9 mouse cellular contexts compared by ENCODE assay signal in genomic region chr1:133353371-133353809, GRCm38 (mm10). TPM values are rescaled to one million over a fixed set of nuclear protein-coding genes. Genes with fewer than 3 reads are reported as not detected.
DNase-seq lines count a peak whose midpoint lies in the region; ATAC-seq and TF ChIP-seq lines count a peak whose summit lies in the region.
"Had no signal": no experiment of that assay in that cellular context is flagged by ENCODE, and none has a peak within 500 bp of the region (broad histone marks: within the 10 kb centered on the region; RNA-seq: fewer than 3 reads in every experiment).

No protein-coding gene starts in this region.

- DNase-seq in 416B (ENCODE audit: low read depth) (peak; percentile 68), Patski (ENCODE audit: low read depth, low spot score) (peak; percentile 24)
- peak; percentile 92 to 94 for DNase-seq in cerebellum, postnatal 10 days
- peak; percentile 68 to 81 for DNase-seq in frontal cortex, postnatal 14 days (ENCODE audit: low spot score in 2 of 2)
- DNase-seq in kidney, postnatal 10 days, result peak; percentile 88
- peak; percentile 81 for DNase-seq in lung, adult 2 months
- DNase-seq in ovary, postnatal 10 days (ENCODE audit: low spot score), result peak; percentile 53
- DNase-seq in thymus, postnatal 14 days, result peak; percentile 82

- CTCF ChIA-PET in Patski (lab: Charles Lee), result interaction anchor here (0.7 to 2.3 kb wide), 23 partner anchors 10 to 254 kb away, joined by 3 to 26 read pairs (median 4); partner anchors contain the start of genes Etnk2, Golt1a and Kiss1

- ATAC-seq in Patski, result peak; percentile 38

- peaks cover 30% of the 10 kb centered on the region for H3K27me3 ChIP-seq in Patski

- POLR2A ChIA-PET in Patski (lab: Charles Lee), result no interaction called here

- no peak overlapping the region for H3K4me3 ChIP-seq in lung, adult 2 months (replicated peaks; ENCODE audit: extremely low read depth, low read depth, low read length)

- in situ Hi-C loops in Patski (cut with MboI; ENCODE audit: low pct_unique_long_range_greater_than_20kb), result loop anchor here (5.0 to 10.0 kb wide), 2 partner anchors 41 to 309 kb away; partner anchors contain the start of gene Pik3c2b

- WGBS in lung, adult 2 months, result 37% methylated on average over 12 of the region's 12 CpGs

- H3K4me1 ChIP-seq in lung, adult 2 months (ENCODE audit: control insufficient read depth, insufficient read depth, low read length), result no peaks in the 10 kb centered on the region

- no peak for TF ChIP-seq CTCF in Patski (IDR thresholded peaks at IDR 0.05)
- peak; percentile 99 for TF ChIP-seq CTCF in lung, adult 2 months (IDR thresholded peaks at IDR 0.05; ENCODE audit: insufficient read depth, low read length)

- TF ChIP-seq POLR2A in lung, adult 2 months (IDR thresholded peaks at IDR 0.05; ENCODE audit: borderline replicate concordance, extremely low read depth, low read depth, low read length), result no peak

RNA-seq across cellular contexts. Expression of gene Ren1, which starts 3.1 kb away (rescaled TPM):
- not detected for polyA plus RNA-seq in Patski (2021)
- 0.07 TPM in 2 replicates for polyA plus RNA-seq in lung, adult 2 months (2012; rRNA removed)
- polyA plus RNA-seq: heart, embryonic 14.5 days had no signal

RNA-seq across cellular contexts. Expression of gene Etnk2, which starts 10.0 kb away (rescaled TPM):
- 0.51 TPM for polyA plus RNA-seq in Patski (2021)
- 0.59 and 0.93 TPM in 2 replicates for polyA plus RNA-seq in lung, adult 2 months (2012; rRNA removed)

RNA-seq across cellular contexts. Expression of gene Kiss1, which starts 31.7 kb away (rescaled TPM):
- not detected for polyA plus RNA-seq in Patski (2021)
- 0.56 and 0.81 TPM in 2 replicates for polyA plus RNA-seq in lung, adult 2 months (2012; rRNA removed)
- polyA plus RNA-seq: heart, embryonic 14.5 days had no signal

RNA-seq across cellular contexts. Expression of gene Golt1a, which starts 43.8 kb away (rescaled TPM):
- 6.9 TPM for polyA plus RNA-seq in Patski (2021)
- polyA plus RNA-seq in lung, adult 2 months (2012; rRNA removed), result 1.1 and 1.3 TPM in 2 replicates
- polyA plus RNA-seq: heart, embryonic 14.5 days had no signal

Comparison
In these comparisons a context has a peak if more than half of its experiments do, and no peak if none do; other contexts are left out.
1. DNase-seq: peak in every context shown above with its lines; median percentile 93 in cerebellum, postnatal 10 days; 88 in kidney, postnatal 10 days; 82 in thymus, postnatal 14 days; 81 in lung, adult 2 months; 74 in frontal cortex, postnatal 14 days; 68 in 416B; 53 in ovary, postnatal 10 days; 24 in Patski.